Comparison of ENCODE assay signal across 8 mouse cellular contexts in genomic region chr9:57765364-57766351, GRCm38 (mm10). TPM values are rescaled to one million over a fixed set of nuclear protein-coding genes. Genes with fewer than 3 reads are reported as not detected.
DNase-seq lines count a peak whose midpoint lies in the region; ATAC-seq lines count a peak whose summit lies in the region.

Gene Clk3, minus strand, starts transcription at chr9:57765860.

- peak; percentile 72 for DNase-seq in T-cell, adult 2 months (ENCODE audit: low spot score)
- DNase-seq in cerebellum, adult 9-11 months = peak; percentile 84
- DNase-seq in frontal cortex, postnatal 10 days (ENCODE audit: low spot score in 2 of 2) = peak; percentile 72 to 82
- no peak for DNase-seq in hindbrain, embryonic 11.5 days (ENCODE audit: low spot score)
- peak; percentile 74 to 86 for DNase-seq in left cerebral cortex, adult 18-20 months (ENCODE audit: low spot score in 2 of 2)
- peak; percentile 76 to 86 for DNase-seq in lung, postnatal 4 days
- DNase-seq in right cerebral cortex, adult 2 months (ENCODE audit: low spot score in 2 of 2) = peak; percentile 74 to 84
- peak; percentile 55 to 69 for DNase-seq in urinary bladder, postnatal 4 days (ENCODE audit: low spot score in 2 of 2)

- peak within 1 kb of the TSS; percentile 98 for H3K27ac ChIP-seq in hindbrain, embryonic 11.5 days (ENCODE audit: low read depth, low read length)

- peak within 1 kb of the TSS; percentile 97 for H3K4me2 ChIP-seq in hindbrain, embryonic 11.5 days (replicated peaks; ENCODE audit: low read depth, low read length)

- no peaks in the 10 kb centered on the region; the same call in 1 of the 2 replicates for H3K36me3 ChIP-seq in hindbrain, embryonic 11.5 days (ENCODE audit: control insufficient read depth, insufficient read depth, low read length)

- peak; percentile 41 for ATAC-seq in hindbrain, embryonic 11.5 days (ENCODE audit: low FRiP score)

- WGBS in hindbrain, embryonic 11.5 days = under 1% methylated on average over 89 of the region's 93 CpGs

- peak within 1 kb of the TSS; percentile 99 for H3K9ac ChIP-seq in hindbrain, embryonic 11.5 days (ENCODE audit: low read depth, low read length)

- H3K4me3 ChIP-seq in hindbrain, embryonic 11.5 days (ENCODE audit: low read depth, low read length) = peak within 1 kb of the TSS; percentile 63

- H3K4me1 ChIP-seq in hindbrain, embryonic 11.5 days (replicated peaks; ENCODE audit: control insufficient read depth, insufficient read depth, low read length) = peaks cover 20% of the 10 kb centered on the region

- no peaks in the 10 kb centered on the region for H3K9me3 ChIP-seq in hindbrain, embryonic 11.5 days (ENCODE audit: control insufficient read depth, low read length)

- H3K27me3 ChIP-seq in hindbrain, embryonic 11.5 days (ENCODE audit: control insufficient read depth, insufficient read depth, low read length) = no peaks in the 10 kb centered on the region

RNA-seq across cellular contexts. Expression of gene Clk3, which starts in this region (rescaled TPM):
- polyA plus RNA-seq in hindbrain, embryonic 11.5 days (2014; fragmentation: Nextera tagmentation; extraction: Ambion mirVana) = 83.8 and 91.4 TPM in 2 replicates
- 10 to 100 TPM; 77.8 to 88.3 TPM for total RNA-seq in left cerebral cortex, adult 18-20 months (2021)
